Mouse (Mus musculus) gastrocnemius, postnatal 4 days (tissue): Measurements from ENCODE around the gene Kcnj3. TPM values are rescaled to one million over a fixed set of nuclear protein-coding genes. Genes with fewer than 3 reads are reported as not detected.

Source experiments
- DNase-seq, 2 experiments: peaks; one replicate each; pipeline ENCODE4 v3.0.0; 2021 to 2022; ENCODE audit warnings: low spot score in 2 of 2, mixed read lengths in 2 of 2
- total RNA-seq, 2 experiments: library from RNA; stranded (reverse); gene quantifications; 2 replicates each; pipeline ENCODE4 v1.2.3; 2021

Kcnj3 gene
- total RNA-seq, 2 experiments from 2014 or later: 2.5 to 3.3 TPM

- DNase-seq: no peak
Observed at GRCm38 (mm10) chr2:55503390-55504176, 67.8 kb downstream of the Kcnj3 start.

- no peak for DNase-seq
Observed at GRCm38 (mm10) chr2:55505712-55506111, 69.9 kb downstream of the Kcnj3 start.

GRCm38 (mm10) chr2:55517297-55517696, 81.5 kb downstream of the Kcnj3 start:
- DNase-seq: no peak

GRCm38 (mm10) chr2:55532738-55533491, 97.1 kb downstream of the Kcnj3 start:
- DNase-seq: no peak

GRCm38 (mm10) chr2:55534946-55535345, 99.2 kb downstream of the Kcnj3 start:
- no peak for DNase-seq

GRCm38 (mm10) chr2:55535482-55535881, 99.7 kb downstream of the Kcnj3 start:
- no peak for DNase-seq

GRCm38 (mm10) chr2:55547612-55548011, 111.8 kb downstream of the Kcnj3 start:
- no peak for DNase-seq

- no peak for DNase-seq
Observed at GRCm38 (mm10) chr2:55558368-55558985, 122.7 kb downstream of the Kcnj3 start.

- no peak for DNase-seq
Observed at GRCm38 (mm10) chr2:55569291-55569690, 133.5 kb downstream of the Kcnj3 start.

GRCm38 (mm10) chr2:55571425-55571824, 135.7 kb downstream of the Kcnj3 start:
- no peak for DNase-seq

- DNase-seq: no peak
Observed at GRCm38 (mm10) chr2:55580286-55580685, 144.5 kb downstream of the Kcnj3 start.

GRCm38 (mm10) chr2:55591226-55591988, 155.6 kb downstream of the Kcnj3 start:
- no peak for DNase-seq
